Mouse (Mus musculus): Measurements from ENCODE around the gene Prkce.

- TF ChIP-seq ZNF384 (IDR thresholded peaks at IDR 0.05; ENCODE audit: low read depth, low read length) = no peak
- no peak for TF ChIP-seq MAFK (IDR thresholded peaks at IDR 0.05; ENCODE audit: insufficient read depth, low read depth, low read length)
- no peak for TF ChIP-seq ZC3H11A (IDR thresholded peaks at IDR 0.05; ENCODE audit: borderline replicate concordance, low read depth, low read length)
- no peak for TF ChIP-seq HCFC1 (IDR thresholded peaks at IDR 0.05; ENCODE audit: borderline replicate concordance, insufficient read depth, low read length)
- TF ChIP-seq CHD2 (IDR thresholded peaks at IDR 0.05; ENCODE audit: low read depth, low read length) = no peak
Observed at GRCm38 (mm10) chr17:86123146-86123545, 44.4 kb upstream of the Prkce start.
